Mouse (Mus musculus) induced T-regulatory cell, adult 2 months (primary cell): ENCODE data around the gene Orm3.

Source experiments
- DNase-seq: peaks from one replicate; pipeline ENCODE4 v3.0.0-alpha.2; 2012; ENCODE audit warnings: low read depth

Orm3 gene

DNA sequence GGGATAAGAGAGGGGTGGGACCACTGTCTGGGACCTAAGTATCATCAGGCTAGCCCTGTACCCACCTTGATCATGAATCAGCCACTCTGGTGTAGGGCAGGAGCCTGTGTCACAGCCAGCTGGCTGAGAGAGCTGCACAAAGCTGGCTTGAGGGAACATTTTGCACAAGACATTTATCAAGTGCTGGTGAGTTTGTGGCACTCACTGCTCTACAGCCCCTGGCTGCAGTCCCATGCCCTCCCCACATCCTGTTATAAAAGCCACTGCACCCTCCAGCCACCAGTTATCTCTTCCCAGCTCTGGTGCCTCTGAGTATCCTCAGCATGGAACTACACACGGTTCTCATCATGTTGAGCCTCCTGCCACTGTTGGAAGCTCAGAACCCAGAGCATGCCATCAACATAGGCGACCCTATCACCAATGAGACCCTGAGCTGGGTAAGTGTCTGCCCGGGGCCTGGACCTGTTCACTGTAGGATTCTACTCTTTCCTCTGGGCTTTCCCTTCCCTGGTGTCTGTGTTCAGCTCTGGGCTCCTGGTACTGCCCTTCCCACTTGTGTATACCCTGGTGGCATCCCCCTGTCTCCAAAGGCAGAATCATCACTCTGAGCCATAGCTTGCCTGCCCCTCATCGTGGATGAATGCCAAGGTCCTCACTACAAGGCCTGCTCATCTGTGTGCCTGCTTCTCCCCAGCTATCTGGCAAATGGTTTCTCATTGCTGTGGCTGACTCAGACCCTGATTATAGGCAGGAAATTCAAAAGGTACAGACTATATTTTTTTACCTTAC, at the start of gene Orm3:
TSS of gene Orm3 (plus strand) at position 286 of the 789 bp plus-strand sequence.
- DNase-seq, result no peak

DNA sequence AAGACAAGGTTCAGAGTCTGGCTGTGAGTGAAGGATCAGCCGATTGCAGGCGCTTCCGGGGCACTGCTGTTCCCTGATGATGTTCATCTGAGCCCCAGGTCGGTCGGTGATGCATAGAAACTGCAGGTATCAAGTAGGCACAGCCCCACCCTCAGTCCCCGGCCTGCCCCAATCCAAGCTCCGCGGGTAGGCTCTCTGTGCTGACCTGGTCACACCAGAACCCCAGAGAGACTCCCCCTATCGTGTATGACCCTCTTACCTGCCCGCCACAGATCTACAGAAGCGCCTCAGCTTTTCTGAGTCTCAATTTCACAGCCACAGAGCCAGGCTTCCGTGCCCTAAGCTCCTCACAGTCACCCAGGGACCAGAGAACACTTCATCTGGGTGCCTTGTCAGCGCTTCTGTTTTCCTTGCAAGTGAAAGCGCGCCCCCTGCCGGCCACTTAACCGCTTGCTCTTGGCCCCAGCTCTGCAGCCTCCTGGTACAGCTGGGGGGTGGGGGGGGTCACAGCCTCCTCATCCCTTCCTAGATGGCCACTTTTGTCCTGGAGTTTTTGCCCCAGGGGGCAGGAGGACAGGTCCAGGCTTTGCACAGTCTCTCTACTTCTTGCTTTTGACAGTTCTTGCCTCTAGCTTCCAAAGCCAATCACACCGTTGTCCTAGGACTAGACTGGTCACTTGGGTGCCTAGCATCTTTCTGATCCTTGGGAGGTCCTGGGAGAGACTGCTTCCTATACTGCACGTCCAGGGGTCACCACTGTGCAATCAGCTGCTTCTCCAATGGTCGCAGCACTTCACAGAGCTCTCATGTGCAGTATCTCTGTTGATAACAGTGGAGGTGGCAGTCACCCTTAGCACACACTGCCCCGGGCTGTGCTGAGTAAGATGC, 48.5 kb upstream of the Orm3 start:
- peak; percentile 85 for DNase-seq

DNA sequence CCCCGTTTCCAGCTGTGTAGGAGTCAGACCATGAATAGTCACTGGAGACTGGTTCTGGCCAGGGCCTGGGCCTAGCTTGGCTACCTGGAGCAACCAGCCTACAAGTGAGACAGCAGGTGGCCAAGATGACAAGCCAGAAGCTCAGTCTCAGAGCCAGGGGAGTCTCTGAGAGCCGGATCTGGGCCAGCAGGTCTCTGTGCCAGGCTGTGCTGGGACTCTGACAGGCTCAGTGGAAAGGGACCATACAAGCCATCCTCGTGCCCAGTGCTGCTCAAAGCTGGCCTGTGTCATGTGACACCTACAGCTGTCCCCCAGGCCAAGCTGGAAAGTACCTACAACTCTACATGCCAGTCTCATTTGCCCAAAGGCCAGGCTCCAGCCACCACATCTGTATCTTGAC, 47.6 kb upstream of the Orm3 start:
- DNase-seq, result no peak

DNA sequence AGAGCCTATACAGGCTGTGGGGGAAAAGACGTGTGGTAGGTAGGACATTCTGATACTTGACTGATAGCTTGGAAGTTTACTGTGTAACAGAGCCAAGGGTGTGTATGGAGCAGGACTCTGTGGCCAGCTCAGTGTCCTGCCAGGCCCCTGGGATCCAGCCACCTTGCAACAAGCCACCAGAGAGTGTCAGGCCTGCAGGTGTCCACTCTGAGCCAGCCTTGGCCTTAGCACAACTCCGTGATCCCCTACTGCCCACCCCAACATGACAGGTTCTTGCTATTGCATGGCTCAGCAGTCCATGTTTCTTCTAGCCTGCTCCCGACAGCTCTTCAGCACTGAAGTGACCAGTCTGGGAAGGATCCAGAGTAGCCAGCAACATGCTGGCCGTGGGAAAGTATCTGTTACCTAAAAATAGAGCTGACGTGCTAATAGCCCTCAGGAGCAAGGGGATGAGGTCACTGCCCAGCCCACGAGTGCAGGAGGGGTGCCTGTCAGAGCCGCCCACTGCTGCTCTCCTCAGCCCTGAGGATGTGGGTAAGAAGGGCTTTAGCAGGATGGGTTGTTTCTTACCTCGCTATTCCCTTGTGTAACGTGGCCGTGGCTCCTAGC, 45.6 kb upstream of the Orm3 start:
- no peak for DNase-seq

DNA sequence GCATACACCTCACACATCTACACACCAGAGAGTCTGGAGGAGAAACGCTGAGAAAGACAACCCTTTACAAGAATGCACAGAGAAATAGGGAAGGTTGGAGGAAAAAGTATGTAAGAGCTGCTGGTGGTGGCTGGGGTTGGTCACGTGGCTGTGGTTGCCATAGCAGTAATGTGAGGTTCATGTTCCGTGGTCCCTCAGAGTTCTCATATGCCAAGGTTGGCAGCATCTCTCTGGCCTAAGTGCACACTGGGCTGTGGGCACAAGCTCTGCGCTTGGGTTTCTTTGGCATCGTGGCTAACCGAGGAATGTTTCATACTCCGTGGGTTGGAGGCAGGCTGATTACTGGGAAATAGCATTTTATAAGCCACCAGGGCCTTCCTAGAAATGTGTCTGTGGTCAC, 44.5 kb upstream of the Orm3 start:
- no peak for DNase-seq

DNA sequence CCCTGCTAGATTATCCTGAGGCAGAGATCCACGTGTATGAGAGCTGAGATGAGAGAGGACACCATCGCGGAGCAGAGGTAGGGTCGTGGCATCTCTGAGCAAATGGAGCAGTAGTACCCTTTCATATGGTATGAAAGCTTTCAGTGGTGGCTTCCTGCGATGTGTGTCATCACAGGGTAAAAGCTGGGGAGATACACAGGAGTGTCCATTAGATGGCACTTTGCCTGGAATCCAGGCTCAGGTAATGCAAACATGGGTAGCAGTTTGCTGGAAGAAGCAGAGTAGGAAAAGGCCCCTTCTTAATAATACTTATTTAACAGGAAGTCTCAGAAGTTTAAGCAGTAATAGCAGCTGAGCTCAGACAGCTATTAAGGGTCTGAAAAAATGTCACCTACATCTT, 41.9 kb upstream of the Orm3 start:
- DNase-seq, result no peak

DNA sequence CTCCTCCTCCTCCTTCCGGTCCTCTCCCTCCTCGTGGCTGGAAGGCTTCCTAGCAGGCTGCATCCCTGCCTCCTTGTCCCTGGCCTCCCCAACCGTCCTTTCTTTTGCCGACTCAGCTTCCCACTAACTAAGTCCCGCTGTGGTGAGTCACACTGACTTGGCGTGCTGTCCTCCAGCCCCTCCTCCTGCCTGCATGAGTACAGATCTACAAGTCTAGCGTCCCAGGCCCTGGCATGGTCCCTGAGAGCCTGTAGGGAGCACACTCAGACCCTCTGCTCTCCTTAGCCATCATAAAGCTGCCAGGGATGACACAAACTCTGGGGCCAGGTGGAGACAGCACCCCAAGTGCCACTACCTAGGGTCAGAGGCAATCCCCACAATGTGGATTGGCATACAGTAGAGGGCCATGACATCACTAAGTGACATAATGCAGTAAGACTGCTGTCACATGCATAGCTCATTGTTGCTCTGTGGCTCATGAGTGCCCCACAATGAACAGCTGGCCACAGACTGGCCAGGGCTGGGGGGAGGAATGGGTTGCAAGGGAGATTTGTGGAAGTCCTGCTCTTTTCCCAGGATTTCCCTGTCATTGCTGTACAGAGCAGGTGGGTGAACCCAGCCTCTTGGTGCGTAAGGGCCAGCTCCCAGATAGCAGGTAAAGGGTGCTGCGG, 39.8 kb upstream of the Orm3 start:
- no peak for DNase-seq

DNA sequence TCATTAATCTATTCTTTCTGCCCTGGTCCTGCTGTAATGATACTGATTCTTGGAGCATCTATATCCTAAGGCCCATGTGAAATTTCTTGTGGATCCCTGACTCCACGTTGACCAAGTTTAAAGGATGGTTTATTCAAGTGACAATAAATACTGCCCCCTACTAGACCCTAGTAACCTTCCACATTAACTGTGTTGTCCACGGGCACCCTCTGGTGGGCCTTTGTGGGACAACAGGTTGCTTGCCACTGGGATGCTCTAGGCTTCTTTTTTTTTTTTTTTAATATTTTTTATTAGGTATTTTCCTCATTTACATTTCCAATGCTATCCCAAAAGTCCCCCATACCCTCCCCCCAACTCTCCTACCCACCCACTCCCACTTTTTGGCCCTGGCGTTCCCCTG, 36.4 kb upstream of the Orm3 start:
- DNase-seq, result peak; percentile 58

DNA sequence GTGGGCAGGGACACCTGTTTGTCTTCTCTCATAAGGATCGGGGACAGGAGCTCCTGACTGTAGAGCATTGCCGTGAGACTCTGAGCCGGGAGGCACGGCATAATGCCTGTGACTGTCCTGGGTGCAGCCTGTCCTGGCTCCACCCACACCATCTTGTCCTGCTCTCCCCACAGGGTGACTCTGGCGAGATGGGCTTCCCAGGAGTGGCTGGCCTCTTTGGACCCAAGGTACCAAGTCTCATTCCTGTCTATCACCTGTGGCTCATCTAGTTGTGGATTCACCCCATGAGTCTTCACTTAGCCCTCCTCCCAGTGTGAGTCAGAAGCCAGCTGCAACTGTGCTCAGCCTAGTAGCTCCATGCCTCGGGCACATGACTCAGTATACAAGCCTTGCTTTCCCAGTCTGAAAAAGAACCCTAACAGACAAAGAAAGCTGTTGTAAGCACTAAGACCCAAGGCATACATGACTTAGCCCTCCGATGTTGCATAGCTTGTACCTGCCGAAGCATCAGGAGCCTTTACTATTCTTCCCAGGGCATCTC, 32.6 kb upstream of the Orm3 start:
- no peak for DNase-seq

DNA sequence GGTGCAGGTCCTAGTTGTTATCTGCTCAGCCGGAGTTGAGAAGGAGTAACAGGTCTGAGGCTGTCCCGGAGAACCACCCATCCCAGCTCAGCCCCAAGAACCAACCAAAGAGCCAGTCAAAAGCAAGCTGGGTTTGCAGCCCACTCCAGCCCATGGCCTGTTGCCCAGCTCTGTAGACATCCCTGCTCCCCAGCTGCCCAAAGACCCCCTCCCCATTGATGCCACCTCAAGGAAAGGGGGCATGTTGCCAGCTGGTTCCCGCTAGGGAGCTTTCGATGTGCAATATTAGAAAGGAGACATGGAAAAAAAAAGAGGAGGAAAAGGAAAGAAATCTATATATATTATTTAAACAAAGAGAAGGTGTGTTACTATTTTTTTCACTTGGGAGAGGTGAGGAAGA, 22.6 kb upstream of the Orm3 start:
- DNase-seq, result no peak

DNA sequence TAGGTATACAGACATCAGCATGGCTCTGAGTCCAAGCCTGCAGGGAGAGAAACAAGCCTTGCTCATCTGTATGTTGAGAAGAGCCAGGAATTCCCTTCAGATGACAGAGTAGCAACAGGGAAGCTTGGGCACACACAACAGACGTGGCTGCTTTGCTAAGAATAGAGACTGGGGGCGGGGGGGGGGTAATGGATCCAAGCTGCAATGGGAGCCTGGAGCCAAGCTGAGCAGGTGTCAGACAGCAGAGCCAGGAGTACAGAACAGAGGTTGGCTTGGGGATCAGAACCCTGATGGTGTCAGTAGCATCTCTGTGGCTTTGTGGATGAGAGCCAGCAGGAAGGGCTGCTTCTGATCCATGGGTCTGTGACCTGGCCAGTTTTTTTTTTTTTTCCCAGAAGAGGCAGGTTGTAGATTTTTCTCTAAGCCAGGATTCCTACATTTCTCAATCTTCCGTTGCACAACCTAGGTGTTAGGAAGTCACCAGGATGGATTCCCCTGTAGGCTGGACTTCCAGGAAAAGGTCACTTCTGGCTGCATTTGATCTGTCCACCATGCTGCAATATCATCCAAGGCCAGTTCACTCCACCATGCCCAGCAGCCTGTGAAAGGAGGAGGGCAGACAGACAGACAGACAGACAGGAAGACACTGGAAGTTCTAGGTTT, 17.4 kb upstream of the Orm3 start:
- no peak for DNase-seq

DNA sequence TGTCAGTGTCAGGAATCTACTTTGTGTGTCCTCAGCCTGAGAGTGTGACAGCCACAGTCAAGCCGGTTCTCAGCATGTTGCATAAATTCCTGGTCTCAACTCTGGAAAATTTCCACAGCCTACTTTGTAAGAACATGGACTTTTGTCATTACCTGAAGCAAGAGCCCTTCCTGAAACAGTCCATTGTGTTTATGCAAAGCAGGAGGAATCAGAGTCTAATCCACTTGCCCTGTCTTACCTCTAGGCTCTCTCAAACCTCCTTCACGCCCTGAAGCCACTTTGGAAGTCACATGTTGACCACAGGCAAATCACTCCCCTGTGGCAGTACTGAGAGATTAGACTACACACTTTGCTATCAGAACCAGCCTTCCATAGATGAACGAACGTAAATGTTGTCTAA, 13.5 kb upstream of the Orm3 start:
- DNase-seq, result no peak

DNA sequence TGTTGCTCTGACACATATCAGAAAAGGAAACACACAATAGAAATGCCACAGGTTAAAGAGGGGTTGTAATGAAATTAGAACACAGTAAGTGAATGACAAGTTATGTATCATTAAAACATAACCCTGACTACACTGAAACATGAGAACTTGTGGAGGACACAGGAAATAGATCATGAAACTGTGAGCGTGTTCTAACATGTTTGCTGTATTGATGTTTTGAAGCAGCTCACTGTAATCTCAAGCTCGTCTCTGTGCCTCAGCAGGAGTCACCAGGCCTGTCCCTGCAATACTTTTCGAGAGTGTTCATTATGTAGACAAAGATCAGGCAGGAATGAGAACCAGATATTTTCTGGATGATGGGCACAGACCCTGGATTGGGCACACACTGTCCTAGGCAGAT, 12.4 kb upstream of the Orm3 start:
- no peak for DNase-seq

DNA sequence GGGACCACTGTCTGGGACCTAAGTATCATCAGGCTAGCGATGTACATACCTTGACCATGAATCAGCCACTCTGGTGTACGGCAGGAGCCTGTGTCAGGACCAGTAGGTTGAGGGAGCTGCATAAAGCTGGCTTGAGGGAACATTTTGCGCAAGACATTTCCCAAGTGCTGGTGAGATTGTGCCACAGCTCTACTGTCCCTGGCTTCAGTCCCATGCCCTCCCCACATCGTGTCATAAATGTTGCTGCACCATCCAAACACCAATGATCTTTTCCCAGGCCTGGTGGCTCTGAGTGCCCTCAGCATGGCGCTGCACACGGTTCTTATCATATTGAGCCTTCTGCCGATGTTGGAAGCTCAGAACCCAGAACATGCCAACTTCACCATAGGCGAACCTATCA, 11.7 kb upstream of the Orm3 start, which contains the start of gene Orm1:
TSS of gene Orm1 (plus strand) at position 266 of the 400 bp plus-strand sequence.
- DNase-seq, result no peak

DNA sequence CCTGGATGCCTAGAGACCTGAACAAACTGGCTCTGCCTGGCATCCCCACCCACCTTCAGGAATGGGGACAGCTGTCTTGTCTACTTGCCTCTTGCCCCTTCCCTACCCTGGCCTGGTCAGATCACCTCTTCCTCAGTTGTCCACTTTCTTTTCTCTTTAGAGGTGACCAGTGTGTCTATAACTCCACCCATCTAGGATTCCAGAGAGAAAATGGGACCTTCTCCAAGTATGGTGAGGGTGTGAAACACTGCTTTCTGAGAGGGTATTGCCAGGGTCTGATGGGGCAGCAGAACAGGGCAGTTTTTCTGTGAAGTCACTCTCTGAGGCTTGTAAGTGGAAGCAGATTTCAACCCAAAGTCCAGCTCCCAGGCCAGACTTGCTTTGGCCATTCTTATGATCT, 10.7 kb upstream of the Orm3 start:
- no peak for DNase-seq

DNA sequence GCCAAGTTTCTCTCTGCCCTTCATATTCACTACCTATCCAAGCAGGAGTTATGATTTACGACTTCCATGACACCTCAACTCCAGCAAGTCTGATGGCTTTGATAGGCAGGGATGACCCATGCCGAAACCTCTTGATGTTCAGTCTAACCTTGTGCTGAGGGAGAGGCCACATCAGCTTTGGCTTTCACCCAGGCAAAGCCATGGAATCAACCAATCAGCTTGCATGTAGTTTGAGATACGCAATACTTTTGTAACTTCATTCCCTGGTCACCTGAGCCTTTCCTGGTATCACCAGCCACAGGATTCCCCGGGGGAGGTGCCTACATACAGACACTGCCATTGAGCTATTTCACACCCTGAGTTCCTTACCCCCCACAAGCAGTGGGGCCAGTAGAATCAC, 9.3 kb upstream of the Orm3 start:
- no peak for DNase-seq

DNA sequence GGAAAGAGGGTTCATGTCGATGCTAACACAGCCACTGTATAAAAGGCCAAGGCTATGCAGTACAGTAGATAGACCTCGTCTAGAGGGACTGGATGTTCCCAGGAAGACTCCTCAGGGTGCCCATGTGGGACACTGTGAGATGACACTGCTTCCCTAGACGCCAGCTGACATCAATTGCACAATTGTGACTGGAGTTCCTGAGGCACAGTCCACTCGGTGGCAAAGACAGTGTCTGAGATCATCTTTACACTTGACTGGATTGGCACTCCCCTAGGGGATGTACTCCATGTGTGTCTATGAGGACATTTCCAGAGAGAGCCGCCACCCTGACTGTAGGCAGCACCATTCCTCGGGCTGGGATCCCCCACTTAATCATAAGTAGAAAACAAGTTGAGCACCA, 7.4 kb upstream of the Orm3 start:
- DNase-seq, result no peak

DNA sequence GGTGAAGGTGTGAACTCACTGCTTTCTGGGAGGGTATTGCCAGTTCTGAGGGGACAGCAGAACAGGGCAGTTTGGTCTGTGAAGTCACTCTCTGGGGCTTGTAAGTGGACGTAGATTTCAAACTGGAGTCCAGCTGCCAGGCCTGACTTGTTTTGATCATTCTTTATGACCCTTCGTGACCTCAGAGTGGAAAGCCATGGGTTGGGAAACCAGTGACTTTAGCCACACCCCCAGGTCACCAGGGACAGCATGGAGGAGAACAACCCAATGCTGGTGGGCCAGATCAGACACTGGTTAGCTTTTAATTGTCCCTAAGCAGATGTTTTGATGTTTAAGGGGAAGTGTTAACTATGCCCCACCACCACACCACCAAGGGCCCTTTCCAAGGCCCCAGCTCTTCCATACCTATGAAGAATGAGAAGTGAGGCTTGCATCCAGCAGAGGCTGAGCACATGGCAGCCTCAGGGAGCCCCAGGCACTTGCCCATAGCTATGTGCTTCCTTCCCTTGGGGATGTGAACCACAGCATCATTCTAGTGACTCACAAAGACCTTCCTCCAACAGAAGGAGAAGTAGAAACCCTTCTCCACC, 1.1 kb downstream of the Orm3 start:
- DNase-seq, result peak; percentile 22

DNA sequence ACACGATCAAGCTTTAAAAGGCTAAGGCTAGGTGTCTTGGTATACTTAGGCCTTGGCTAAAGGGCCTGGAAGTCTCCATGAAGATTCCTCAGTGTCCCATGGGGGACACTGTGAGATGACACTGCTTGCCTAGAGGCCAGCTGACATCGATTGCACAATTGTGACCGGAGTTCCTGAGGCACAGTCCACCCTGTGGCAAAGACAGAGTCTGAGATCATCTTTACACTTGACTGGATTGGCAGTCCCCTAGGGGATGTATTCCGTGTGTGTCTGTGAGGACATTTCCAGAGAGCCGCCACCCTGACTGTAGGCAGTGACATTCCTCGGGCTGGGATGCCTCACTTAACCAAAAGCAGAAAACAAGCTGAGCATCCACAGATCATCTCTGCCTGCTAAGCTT, 3.9 kb downstream of the Orm3 start:
- no peak for DNase-seq

DNA sequence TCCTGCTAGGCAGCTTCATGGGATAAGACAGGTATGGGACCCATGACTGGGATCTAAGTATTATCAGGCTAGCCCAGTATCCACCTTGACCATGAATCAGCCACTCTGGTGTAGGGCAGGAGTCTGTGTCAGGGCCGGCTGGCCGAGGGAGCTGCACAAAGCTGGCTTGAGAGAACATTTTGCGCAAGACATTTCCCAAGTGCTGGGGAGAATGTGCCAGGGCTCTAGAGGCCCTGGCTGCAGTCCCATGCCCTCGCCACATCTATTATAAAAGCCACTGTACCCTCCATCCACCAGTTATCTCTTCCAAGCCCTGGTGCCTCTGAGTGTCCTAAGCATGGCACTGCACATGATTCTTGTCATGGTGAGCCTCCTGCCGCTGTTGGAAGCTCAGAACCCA, 6.2 kb downstream of the Orm3 start, which contains the start of gene Orm2:
TSS of gene Orm2 (plus strand) at position 300 of the 400 bp plus-strand sequence.
- no peak for DNase-seq

DNA sequence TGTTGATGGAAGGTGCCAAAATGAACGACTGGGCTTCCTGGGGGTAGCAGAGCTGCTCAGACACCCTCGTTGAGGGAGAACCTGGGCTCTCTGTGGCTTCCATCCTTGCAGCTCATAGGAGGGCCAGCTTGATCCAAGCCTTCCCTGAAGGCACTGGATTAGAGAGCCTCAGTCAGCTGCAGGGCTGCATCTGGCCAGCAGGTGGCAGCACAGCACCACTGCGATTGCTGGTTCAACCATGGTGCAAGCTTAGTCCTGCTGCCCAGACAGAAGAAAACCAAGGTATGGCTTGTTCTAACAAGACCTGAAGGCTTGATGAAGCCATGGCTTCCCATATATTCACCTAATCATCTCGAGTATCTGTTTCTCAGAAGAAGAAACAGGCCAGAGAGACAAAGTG, 12.6 kb downstream of the Orm3 start:
- DNase-seq, result peak; percentile 87
